Mouse (Mus musculus): Measurements from ENCODE around the gene Pls1. TPM values are rescaled to one million over a fixed set of nuclear protein-coding genes. Genes with fewer than 3 reads are reported as not detected.

Gene Pls1
- polyA plus RNA-seq, 1 experiment from 2014 or later, result 9.4 TPM

- H3K4me2 ChIP-seq, result no peak overlapping the region
- H3K4me1 ChIP-seq (ENCODE audit: insufficient read depth), result no peaks in the 10 kb centered on the region
- H3K27ac ChIP-seq (ENCODE audit: low read depth), result no peak overlapping the region
- no peak for TF ChIP-seq CTCF (IDR thresholded peaks at IDR 0.05; ENCODE audit: low read depth)
- no peak overlapping the region for H3K9ac ChIP-seq
- H3K36me3 ChIP-seq (ENCODE audit: insufficient read depth), result no peaks in the 10 kb centered on the region
- H3K4me3 ChIP-seq (ENCODE audit: low read depth, low read length), result no peak overlapping the region
- ATAC-seq (ENCODE audit: insufficient read depth) (no peak), DNase-seq (peak; percentile 24)
- H3K9me3 ChIP-seq (ENCODE audit: low read depth, low read length), result no peaks in the 10 kb centered on the region
- 68% methylated on average over 15 of the region's 15 CpGs for WGBS
- H3K27me3 ChIP-seq (ENCODE audit: insufficient read depth, low read length), result no peaks in the 10 kb centered on the region
Measured at GRCm38 (mm10) chr9:95793986-95794744, 50.9 kb downstream of the Pls1 start.

- H3K27me3 ChIP-seq (ENCODE audit: insufficient read depth, low read length), result no peaks in the 10 kb centered on the region
- WGBS, result 81% methylated on average over 16 of the region's 16 CpGs
- H3K27ac ChIP-seq (ENCODE audit: low read depth), result no peak overlapping the region
- ATAC-seq (ENCODE audit: insufficient read depth) (no peak), DNase-seq (no peak)
- no peak for TF ChIP-seq CTCF (IDR thresholded peaks at IDR 0.05; ENCODE audit: low read depth)
- H3K4me2 ChIP-seq, result no peak overlapping the region
- H3K4me1 ChIP-seq (ENCODE audit: insufficient read depth), result no peaks in the 10 kb centered on the region
- no peaks in the 10 kb centered on the region for H3K9me3 ChIP-seq (ENCODE audit: low read depth, low read length)
- no peaks in the 10 kb centered on the region for H3K36me3 ChIP-seq (ENCODE audit: insufficient read depth)
- no peak overlapping the region for H3K4me3 ChIP-seq (ENCODE audit: low read depth, low read length)
- H3K9ac ChIP-seq, result no peak overlapping the region
Measured at GRCm38 (mm10) chr9:95784888-95785511, 60.1 kb downstream of the Pls1 start.

GRCm38 (mm10) chr9:95783646-95784293 lies 61.3 kb downstream of the Pls1 start:
- H3K4me2 ChIP-seq, result no peak overlapping the region
- TF ChIP-seq CTCF (IDR thresholded peaks at IDR 0.05; ENCODE audit: low read depth), result no peak
- no peak overlapping the region for H3K9ac ChIP-seq
- 65% methylated on average over 17 of the region's 17 CpGs for WGBS
- no peaks in the 10 kb centered on the region for H3K4me1 ChIP-seq (ENCODE audit: insufficient read depth)
- H3K27me3 ChIP-seq (ENCODE audit: insufficient read depth, low read length), result no peaks in the 10 kb centered on the region
- H3K27ac ChIP-seq (ENCODE audit: low read depth), result no peak overlapping the region
- H3K9me3 ChIP-seq (ENCODE audit: low read depth, low read length), result no peaks in the 10 kb centered on the region
- H3K36me3 ChIP-seq (ENCODE audit: insufficient read depth), result no peaks in the 10 kb centered on the region
- no peak overlapping the region for H3K4me3 ChIP-seq (ENCODE audit: low read depth, low read length)
- ATAC-seq (ENCODE audit: insufficient read depth) (peak; percentile 35; the same call in 1 of the 2 replicates), DNase-seq (peak; percentile 6)

GRCm38 (mm10) chr9:95771671-95772070 lies 73.4 kb downstream of the Pls1 start:
- Histone ChIP-seq H3K9ac (no peak overlapping the region), H3K4me1 (ENCODE audit: insufficient read depth) (no peaks in the 10 kb centered on the region), H3K4me3 (ENCODE audit: low read depth, low read length) (no peak overlapping the region), H3K27me3 (ENCODE audit: insufficient read depth, low read length) (no peaks in the 10 kb centered on the region), H3K9me3 (ENCODE audit: low read depth, low read length) (no peaks in the 10 kb centered on the region), H3K36me3 (ENCODE audit: insufficient read depth) (no peaks in the 10 kb centered on the region), H3K4me2 (no peak overlapping the region), H3K27ac (ENCODE audit: low read depth) (no peak overlapping the region)
- no peak for TF ChIP-seq CTCF (IDR thresholded peaks at IDR 0.05; ENCODE audit: low read depth)
- WGBS, result 49% methylated on average over 2 of the region's 2 CpGs
- peak; percentile 19 for DNase-seq
- no peak for ATAC-seq (ENCODE audit: insufficient read depth)

GRCm38 (mm10) chr9:95763218-95763617 lies 81.9 kb downstream of the Pls1 start:
- WGBS, result 51% methylated on average over 4 of the region's 4 CpGs
- no peaks in the 10 kb centered on the region for H3K4me1 ChIP-seq (ENCODE audit: insufficient read depth)
- H3K9ac ChIP-seq, result no peak overlapping the region
- H3K36me3 ChIP-seq (ENCODE audit: insufficient read depth), result no peaks in the 10 kb centered on the region
- TF ChIP-seq CTCF (IDR thresholded peaks at IDR 0.05; ENCODE audit: low read depth), result no peak
- ATAC-seq (ENCODE audit: insufficient read depth) (no peak), DNase-seq (no peak)
- no peak overlapping the region for H3K4me3 ChIP-seq (ENCODE audit: low read depth, low read length)
- no peak overlapping the region for H3K4me2 ChIP-seq
- H3K9me3 ChIP-seq (ENCODE audit: low read depth, low read length), result no peaks in the 10 kb centered on the region
- H3K27ac ChIP-seq (ENCODE audit: low read depth), result no peak overlapping the region
- no peaks in the 10 kb centered on the region for H3K27me3 ChIP-seq (ENCODE audit: insufficient read depth, low read length)

- Histone ChIP-seq H3K27ac (ENCODE audit: low read depth) (no peak overlapping the region), H3K4me3 (ENCODE audit: low read depth, low read length) (no peak overlapping the region), H3K9ac (no peak overlapping the region), H3K4me2 (no peak overlapping the region), H3K27me3 (ENCODE audit: insufficient read depth, low read length) (no peaks in the 10 kb centered on the region), H3K9me3 (ENCODE audit: low read depth, low read length) (no peaks in the 10 kb centered on the region), H3K36me3 (ENCODE audit: insufficient read depth) (no peaks in the 10 kb centered on the region), H3K4me1 (ENCODE audit: insufficient read depth) (no peaks in the 10 kb centered on the region)
- 87% methylated on average over 3 of the region's 3 CpGs for WGBS
- no peak for TF ChIP-seq CTCF (IDR thresholded peaks at IDR 0.05; ENCODE audit: low read depth)
- DNase-seq (no peak), ATAC-seq (ENCODE audit: insufficient read depth) (no peak)
Measured at GRCm38 (mm10) chr9:95762228-95762627, 82.9 kb downstream of the Pls1 start.

GRCm38 (mm10) chr9:95761381-95761780 lies 83.7 kb downstream of the Pls1 start:
- no peak overlapping the region for H3K9ac ChIP-seq
- no peaks in the 10 kb centered on the region for H3K36me3 ChIP-seq (ENCODE audit: insufficient read depth)
- no peaks in the 10 kb centered on the region for H3K9me3 ChIP-seq (ENCODE audit: low read depth, low read length)
- no peak overlapping the region for H3K27ac ChIP-seq (ENCODE audit: low read depth)
- H3K4me2 ChIP-seq, result no peak overlapping the region
- H3K4me3 ChIP-seq (ENCODE audit: low read depth, low read length), result no peak overlapping the region
- H3K27me3 ChIP-seq (ENCODE audit: insufficient read depth, low read length), result no peaks in the 10 kb centered on the region
- no peak for DNase-seq
- ATAC-seq (ENCODE audit: insufficient read depth), result no peak
- no peak for TF ChIP-seq CTCF (IDR thresholded peaks at IDR 0.05; ENCODE audit: low read depth)
- WGBS, result 80% methylated on average over 8 of the region's 8 CpGs
- H3K4me1 ChIP-seq (ENCODE audit: insufficient read depth), result no peaks in the 10 kb centered on the region

Data from lung, embryonic 14.5 days (tissue).